Mouse (Mus musculus): ENCODE data around the gene Traf5.
A peak's percentile ranks its signal among the peaks of the same experiment; 100 is the strongest.

Gene Traf5

DNA sequence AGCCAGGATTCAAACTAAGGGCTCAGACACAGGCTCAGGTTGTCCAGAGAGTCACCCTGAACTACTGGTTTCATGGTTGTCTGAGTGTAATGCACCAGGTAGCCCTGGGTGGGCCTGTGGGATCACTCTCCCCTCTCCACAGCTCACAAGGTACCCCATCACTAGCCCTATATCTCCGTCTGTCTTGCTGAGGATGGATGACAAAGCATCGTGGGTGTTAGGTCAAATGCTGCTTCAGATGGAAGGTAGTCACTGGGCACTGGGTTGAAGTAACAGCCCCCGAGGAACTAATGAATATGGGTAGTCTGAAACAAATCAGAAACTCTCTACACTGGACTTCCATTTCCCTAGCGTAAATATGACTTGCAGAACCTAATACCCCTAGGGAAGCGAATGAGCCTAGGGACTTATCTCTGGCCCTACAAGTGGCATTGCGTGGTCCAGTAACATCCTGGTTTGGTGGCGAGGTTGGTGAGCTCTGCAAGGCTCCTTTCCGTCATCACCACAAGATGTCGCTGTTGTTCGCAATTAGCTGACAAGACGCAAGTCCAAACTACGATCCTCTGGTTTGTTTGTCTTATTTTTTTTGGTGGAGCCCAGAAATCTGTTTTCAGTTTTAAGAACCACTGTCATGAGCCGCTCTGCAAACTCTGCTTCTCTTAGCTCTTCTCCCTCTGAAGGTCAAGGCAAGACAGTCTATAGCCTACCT, 127.4 kb downstream of the Traf5 start:
- peak; percentile 51 for DNase-seq (ENCODE audit: low spot score)

DNA sequence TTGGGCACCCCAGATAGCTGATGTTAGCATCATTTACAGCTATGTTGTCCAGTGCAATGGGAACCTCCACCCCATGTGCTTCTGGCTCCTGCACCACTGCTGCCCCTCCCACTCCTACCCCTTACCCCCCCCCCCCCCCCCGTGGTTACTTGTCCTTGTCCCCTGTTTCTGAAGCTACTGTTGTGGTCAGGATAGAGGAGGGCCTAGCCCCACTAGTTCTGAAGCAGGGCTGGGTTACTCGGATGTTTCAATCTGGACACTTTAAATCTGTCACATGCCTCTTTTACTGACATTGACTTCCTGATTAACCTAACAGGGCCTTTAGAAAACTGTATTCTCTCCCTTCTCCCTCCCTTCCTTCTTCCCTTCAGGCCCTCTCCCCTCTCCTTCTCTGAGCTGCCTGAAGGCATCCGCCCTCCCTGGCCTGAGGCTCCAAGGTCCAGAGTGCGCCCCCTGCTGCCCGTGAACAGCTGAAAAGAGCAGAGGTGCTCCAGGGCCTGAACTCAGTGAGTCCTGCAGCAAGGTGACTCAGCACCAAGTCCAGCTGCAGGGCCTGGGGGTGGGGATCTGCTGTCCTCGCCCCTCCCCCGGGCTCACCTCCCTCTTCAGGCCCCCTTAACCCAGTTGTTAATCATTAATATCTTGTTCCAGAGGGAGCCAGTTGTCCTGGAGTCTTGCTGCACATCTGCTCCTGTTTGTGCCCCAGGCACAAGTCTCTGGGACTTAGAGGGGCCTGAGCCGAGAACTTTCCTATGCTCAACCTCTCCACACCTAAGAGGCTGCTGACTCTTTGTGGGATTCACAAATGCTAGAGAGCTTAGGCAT, 128.2 kb downstream of the Traf5 start:
- DNase-seq (ENCODE audit: low spot score), result peak; percentile 60

GRCm38 (mm10) chr1:191963413-191963812, 128.9 kb downstream of the Traf5 start:
- DNase-seq (ENCODE audit: low spot score), result no peak

DNA sequence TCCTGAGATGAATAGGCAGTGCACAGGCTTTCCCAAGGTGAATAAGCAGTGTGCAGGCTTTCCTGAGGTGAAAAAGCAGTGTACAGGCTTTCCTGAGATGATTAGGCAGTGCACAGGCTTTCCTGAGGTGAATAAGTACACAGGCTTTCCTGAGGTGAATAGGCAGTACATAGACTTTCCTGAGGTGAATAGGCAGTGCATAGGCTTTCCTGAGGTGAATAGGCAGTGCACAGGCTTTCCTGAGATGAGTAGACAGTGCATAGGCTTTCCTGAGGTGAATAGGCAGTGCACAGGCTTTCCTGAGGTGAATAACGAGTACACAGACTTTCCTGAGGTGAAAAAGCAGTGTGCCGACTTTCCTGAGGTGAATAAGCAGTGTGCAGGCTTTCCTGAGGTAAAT, 131.4 kb downstream of the Traf5 start:
- no peak for DNase-seq (ENCODE audit: low spot score)

DNA sequence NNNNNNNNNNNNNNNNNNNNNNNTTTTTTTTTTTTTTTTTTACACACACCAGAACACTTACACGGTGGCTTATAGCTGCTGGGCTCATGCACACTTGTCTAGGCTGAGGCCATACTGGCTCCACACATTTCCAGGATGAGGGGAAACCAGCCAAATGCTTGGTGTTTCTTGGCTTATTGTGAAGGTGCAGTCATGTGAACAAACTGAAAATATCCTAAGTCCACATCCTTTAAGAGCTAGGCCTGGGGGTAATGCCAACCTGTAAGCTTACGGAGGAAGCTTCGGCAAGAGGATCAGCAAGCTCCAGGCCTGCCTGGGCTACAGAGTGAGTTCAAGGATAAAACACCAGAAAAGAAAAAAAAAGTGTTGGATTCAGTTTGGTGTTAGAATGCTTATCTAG, 135.0 kb downstream of the Traf5 start:
- DNase-seq (ENCODE audit: low spot score), result no peak

DNA sequence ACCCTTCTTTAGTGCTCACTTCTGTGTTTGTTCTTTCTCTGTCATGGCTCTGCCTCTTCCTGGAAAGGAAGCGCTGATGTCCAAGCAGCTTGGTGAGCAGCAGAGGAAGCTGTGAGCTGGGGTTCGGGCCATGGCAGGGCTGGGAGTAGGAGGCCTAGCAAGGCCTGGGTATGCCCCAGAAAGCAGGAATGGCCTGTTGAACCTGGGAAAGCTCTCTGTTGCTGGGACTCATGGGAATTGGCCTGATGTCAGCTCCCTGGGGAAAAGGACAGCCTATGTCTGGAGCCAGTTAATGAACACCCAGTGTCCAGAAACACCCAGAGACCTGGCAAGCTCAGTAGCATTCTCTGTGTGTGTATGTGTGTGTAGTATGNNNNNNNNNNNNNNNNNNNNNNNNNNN, 135.5 kb downstream of the Traf5 start:
- no peak for DNase-seq (ENCODE audit: low spot score)

DNA sequence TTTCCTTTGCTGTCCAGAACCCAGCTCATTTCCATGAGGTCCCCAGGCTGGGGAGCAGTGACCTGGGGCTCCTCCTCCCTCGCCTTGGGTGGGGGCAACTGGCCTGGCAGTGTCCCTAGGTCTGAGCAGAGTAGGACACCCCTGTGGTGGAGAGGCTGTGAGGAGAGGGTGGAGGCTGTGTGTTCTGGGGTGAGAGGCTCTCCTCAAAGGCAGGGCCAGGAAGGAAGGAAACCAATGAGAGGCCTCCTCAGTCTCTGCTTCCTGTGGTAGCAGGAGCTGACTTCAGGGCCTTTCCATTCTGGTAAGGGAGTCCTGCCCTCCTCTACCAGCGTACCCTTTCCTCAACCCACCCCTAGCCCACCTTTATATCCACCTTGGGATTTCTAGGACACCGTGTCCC, 136.1 kb downstream of the Traf5 start:
- no peak for DNase-seq (ENCODE audit: low spot score)

DNA sequence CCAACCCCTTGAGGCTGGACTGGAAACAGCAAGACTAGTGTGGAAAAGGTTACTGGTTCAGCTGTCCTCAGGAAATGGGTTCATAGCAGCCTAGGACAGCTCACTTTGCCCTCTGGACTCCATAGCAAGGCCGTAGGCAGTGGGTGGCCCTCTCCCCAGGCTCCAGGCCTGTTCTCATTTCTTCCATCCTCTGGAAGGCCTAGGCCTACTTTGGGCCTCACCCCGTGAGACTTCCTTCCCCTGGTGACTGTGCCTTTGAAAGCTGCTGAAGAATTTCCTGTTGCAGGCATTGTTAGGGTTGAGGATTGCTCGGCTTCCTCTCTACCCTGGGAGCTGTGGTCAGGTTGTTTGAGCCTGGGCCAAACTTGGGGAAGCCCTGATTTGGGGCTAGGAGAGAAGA, 137.3 kb downstream of the Traf5 start:
- no peak for DNase-seq (ENCODE audit: low spot score)

DNA sequence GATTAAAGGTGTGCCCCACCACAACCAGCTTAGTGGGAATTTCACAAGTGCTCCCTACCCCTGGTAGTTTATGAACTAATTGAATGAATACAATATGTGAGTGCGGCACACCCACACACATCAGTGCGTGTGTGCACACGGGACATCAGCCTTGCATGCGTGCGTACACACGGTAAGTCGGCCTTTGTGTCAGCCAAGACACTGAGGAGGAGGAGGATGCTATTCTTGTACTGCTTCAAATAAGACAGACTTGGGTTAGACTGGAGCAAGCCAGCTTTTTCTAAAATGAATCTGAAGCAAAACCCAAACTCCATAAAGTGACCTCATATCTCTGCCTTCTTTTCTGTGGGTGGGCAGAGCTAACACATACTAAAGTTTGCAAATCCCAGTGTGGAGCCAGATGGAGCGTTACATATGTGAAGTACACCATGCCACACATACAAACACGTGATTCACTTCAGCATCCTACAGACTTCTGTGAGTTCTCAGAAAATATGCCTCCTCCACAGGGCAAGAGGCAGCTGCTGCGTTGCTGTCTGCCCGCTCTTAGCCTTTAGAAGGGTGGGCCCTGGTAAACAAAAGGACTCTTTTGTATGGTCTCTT, 139.5 kb downstream of the Traf5 start:
- no peak for DNase-seq (ENCODE audit: low spot score)

- no peak for DNase-seq (ENCODE audit: low spot score)
These were observed 141.7 kb downstream of the Traf5 start for GRCm38 (mm10) chr1:191950611-191951010.

- no peak for DNase-seq (ENCODE audit: low spot score)
These were observed 143.8 kb downstream of the Traf5 start for GRCm38 (mm10) chr1:191948600-191948999.

DNA sequence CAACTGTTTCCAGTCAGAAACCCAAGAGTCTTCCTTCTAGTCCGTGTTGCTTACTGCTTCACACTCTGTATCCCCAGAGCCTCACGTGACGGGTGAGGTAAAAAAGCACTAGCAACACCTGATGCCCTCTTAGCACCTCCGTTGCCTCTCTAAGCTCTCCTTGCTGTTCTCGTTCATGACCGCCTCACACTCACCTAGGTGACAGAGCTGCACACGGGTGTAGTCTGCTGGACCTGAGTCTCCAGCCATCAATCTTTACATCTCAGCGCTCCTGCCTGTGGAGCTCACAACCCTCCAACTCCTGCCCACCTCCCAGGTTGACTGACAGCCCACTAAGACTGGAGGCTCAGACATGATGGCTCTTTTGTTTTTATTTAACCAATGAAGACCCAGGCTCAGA, 144.6 kb downstream of the Traf5 start:
- DNase-seq (ENCODE audit: low spot score), result no peak

All from testis, postnatal 14 days (tissue).